Mouse (Mus musculus): ENCODE results near the gene Ryr3. TPM values are rescaled to one million over a fixed set of nuclear protein-coding genes. Genes with fewer than 3 reads are reported as not detected.

Ryr3 gene
- total and polyA plus RNA-seq, 3 experiments: 0.33 TPM; not detected in 2

DNA sequence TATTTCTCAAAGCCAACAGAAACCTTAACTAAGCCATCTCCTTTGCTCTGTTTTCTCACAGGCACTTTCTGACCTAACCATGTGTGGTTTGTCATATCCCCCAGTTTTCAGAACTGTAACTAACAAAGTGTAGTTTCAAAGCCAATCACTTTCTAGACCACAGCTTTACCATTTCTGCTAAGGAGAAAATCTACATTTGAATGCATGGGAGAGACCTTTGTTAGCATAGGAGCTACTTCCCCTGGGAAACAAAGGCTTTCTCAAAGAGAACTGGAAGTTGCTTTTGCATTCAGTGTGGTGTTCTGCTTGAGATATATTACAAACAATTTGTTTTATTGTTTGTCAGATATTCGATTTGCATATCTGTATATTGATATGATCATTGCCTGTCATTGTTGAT lies 285.1 kb downstream of the Ryr3 start:
- no peak overlapping the region for H3K4me3 ChIP-seq (ENCODE audit: low read depth, low read length)
- no peaks in the 10 kb centered on the region for H3K9me3 ChIP-seq (replicated peaks)
- H3K4me1 ChIP-seq (ENCODE audit: insufficient read depth, low read depth, low read length): no peaks in the 10 kb centered on the region
- no peak for DNase-seq (ENCODE audit: low spot score)
- TF ChIP-seq TAL1 (conservative IDR thresholded peaks at IDR 0.05; ENCODE audit: low read depth, low read length) (no peak), GATA1 (IDR thresholded peaks at IDR 0.05; ENCODE audit: borderline replicate concordance, low read length) (no peak), POLR2AphosphoS5 (IDR thresholded peaks at IDR 0.05; ENCODE audit: insufficient replicate concordance, low read depth, low read length) (no peak)
- ATAC-seq (ENCODE audit: extremely low read depth, insufficient number of reproducible peaks, low FRiP score, poor library complexity, severe bottlenecking): no peak
- H3K36me3 ChIP-seq (replicated peaks): no peaks in the 10 kb centered on the region
- no peaks in the 10 kb centered on the region for H3K27me3 ChIP-seq (ENCODE audit: insufficient read depth, low read length)

DNA sequence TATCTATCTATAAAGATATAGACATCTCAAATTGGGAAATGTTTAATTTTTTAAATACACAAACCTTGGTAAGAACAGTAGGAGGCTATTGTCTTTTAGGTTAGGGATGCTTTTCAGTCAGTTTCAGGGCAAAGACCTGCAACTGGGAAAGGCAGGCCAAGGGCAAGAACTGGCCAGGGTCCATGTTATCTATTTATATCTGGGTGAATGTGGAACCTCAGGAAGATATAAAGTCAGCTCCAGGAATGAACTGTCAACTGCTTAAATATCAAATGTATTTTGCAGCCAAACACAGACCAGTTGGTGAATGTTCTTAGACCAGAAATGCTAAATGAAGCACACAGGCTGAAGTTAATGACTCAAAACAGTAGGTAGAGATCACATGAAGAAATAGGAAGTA lies 303.1 kb downstream of the Ryr3 start:
- TF ChIP-seq POLR2AphosphoS5 (IDR thresholded peaks at IDR 0.05; ENCODE audit: insufficient replicate concordance, low read depth, low read length) (no peak), CTCF (IDR thresholded peaks at IDR 0.05; ENCODE audit: low read depth, low read length) (no peak)
- no peaks in the 10 kb centered on the region for H3K9me3 ChIP-seq (replicated peaks)
- DNase-seq (ENCODE audit: low spot score) (no peak), ATAC-seq (ENCODE audit: extremely low read depth, insufficient number of reproducible peaks, low FRiP score, poor library complexity, severe bottlenecking) (no peak)
- no peaks in the 10 kb centered on the region for H3K27me3 ChIP-seq (ENCODE audit: insufficient read depth, low read length)
- no peaks in the 10 kb centered on the region for H3K36me3 ChIP-seq (replicated peaks)
- H3K4me3 ChIP-seq (ENCODE audit: low read depth, low read length): no peak overlapping the region
- no peaks in the 10 kb centered on the region for H3K4me1 ChIP-seq (ENCODE audit: insufficient read depth, low read depth, low read length)

DNA sequence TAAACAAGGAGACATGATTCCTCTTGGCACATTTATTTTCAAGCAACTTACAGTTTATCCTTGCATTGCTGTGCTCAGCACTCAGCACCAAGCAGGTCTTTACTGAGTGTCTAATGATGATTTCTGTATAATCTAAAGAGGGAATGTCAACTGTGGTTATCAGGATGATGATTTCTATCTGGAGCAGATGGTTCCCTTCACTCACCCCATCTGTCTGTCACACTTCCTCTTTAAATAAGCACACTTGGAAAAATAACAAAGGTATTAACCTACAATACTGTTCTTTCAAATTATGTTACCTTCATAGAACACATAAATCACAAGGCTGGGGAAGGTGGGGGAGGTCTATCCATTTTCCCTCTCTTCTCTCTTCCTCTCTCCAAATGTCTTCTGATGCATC lies 304.3 kb downstream of the Ryr3 start:
- Histone ChIP-seq H3K27me3 (ENCODE audit: insufficient read depth, low read length) (no peaks in the 10 kb centered on the region), H3K36me3 (replicated peaks) (no peaks in the 10 kb centered on the region), H3K4me3 (ENCODE audit: low read depth, low read length) (no peak overlapping the region), H3K4me1 (ENCODE audit: insufficient read depth, low read depth, low read length) (no peaks in the 10 kb centered on the region), H3K9me3 (replicated peaks) (no peaks in the 10 kb centered on the region)
- DNase-seq (ENCODE audit: low spot score): no peak
- no peak for ATAC-seq (ENCODE audit: extremely low read depth, insufficient number of reproducible peaks, low FRiP score, poor library complexity, severe bottlenecking)
- TF ChIP-seq GATA1 (IDR thresholded peaks at IDR 0.05; ENCODE audit: borderline replicate concordance, low read length): no peak
- no peak for TF ChIP-seq GATA2 (IDR thresholded peaks at IDR 0.05; ENCODE audit: borderline replicate concordance, low read depth, low read length)
- TF ChIP-seq TAL1 (conservative IDR thresholded peaks at IDR 0.05; ENCODE audit: low read depth, low read length): no peak
- TF ChIP-seq CTCF (IDR thresholded peaks at IDR 0.05; ENCODE audit: low read depth, low read length): no peak
- no peak for TF ChIP-seq POLR2AphosphoS5 (IDR thresholded peaks at IDR 0.05; ENCODE audit: insufficient replicate concordance, low read depth, low read length)

DNA sequence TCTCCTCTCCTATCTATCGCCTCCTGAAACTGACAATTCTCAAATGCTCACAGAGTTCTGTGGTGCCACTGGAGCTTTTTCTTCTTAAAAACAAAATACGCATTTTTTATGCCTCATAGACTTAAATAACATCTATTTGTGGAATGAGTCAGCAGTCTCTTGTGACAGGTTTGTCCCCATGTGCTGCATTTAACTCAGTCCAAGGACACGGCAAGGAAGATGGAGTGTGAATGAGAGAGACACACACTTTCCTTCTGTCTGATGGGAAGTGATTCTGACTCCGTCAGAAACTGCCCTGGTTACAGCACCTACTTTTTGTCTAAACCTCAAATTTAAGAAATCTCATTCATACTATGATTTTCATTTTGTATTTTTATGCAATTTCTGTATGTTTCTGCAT lies 306.3 kb downstream of the Ryr3 start:
- Histone ChIP-seq H3K36me3 (replicated peaks) (no peaks in the 10 kb centered on the region), H3K4me3 (ENCODE audit: low read depth, low read length) (no peak overlapping the region), H3K27me3 (ENCODE audit: insufficient read depth, low read length) (no peaks in the 10 kb centered on the region), H3K4me1 (ENCODE audit: insufficient read depth, low read depth, low read length) (no peaks in the 10 kb centered on the region), H3K9me3 (replicated peaks) (no peaks in the 10 kb centered on the region)
- DNase-seq (ENCODE audit: low spot score) (no peak), ATAC-seq (ENCODE audit: extremely low read depth, insufficient number of reproducible peaks, low FRiP score, poor library complexity, severe bottlenecking) (no peak)
- TF ChIP-seq GATA1 (IDR thresholded peaks at IDR 0.05; ENCODE audit: borderline replicate concordance, low read length): no peak
- TF ChIP-seq TAL1 (conservative IDR thresholded peaks at IDR 0.05; ENCODE audit: low read depth, low read length): no peak
- TF ChIP-seq GATA2 (IDR thresholded peaks at IDR 0.05; ENCODE audit: borderline replicate concordance, low read depth, low read length): no peak
- no peak for TF ChIP-seq CTCF (IDR thresholded peaks at IDR 0.05; ENCODE audit: low read depth, low read length)
- TF ChIP-seq POLR2AphosphoS5 (IDR thresholded peaks at IDR 0.05; ENCODE audit: insufficient replicate concordance, low read depth, low read length): no peak

DNA sequence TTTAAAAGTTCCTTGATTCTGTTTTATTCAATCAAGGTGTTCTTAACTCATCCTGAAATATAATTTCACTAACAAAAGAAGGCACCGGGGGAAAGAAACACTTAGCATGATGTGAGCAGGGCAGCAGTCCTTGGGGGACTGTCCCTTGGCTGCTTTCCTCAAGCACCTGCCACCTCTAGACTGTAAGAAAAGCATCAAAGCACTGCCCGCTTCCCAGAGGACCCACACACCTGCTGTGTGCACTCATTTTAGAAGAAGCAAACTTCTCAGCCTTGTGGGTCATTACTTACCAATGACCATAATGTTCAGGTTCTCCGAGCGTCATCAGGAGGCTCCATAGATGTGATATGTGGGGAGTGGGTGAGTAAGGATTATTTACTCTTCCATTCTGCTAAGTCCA lies 307.8 kb downstream of the Ryr3 start:
- TF ChIP-seq CTCF (IDR thresholded peaks at IDR 0.05; ENCODE audit: low read depth, low read length) (no peak), POLR2AphosphoS5 (IDR thresholded peaks at IDR 0.05; ENCODE audit: insufficient replicate concordance, low read depth, low read length) (no peak), TAL1 (conservative IDR thresholded peaks at IDR 0.05; ENCODE audit: low read depth, low read length) (no peak), GATA2 (IDR thresholded peaks at IDR 0.05; ENCODE audit: borderline replicate concordance, low read depth, low read length) (no peak)
- Histone ChIP-seq H3K36me3 (replicated peaks) (no peaks in the 10 kb centered on the region), H3K4me3 (ENCODE audit: low read depth, low read length) (no peak overlapping the region), H3K27me3 (ENCODE audit: insufficient read depth, low read length) (no peaks in the 10 kb centered on the region), H3K9me3 (replicated peaks) (no peaks in the 10 kb centered on the region), H3K4me1 (ENCODE audit: insufficient read depth, low read depth, low read length) (no peaks in the 10 kb centered on the region)
- ATAC-seq (ENCODE audit: extremely low read depth, insufficient number of reproducible peaks, low FRiP score, poor library complexity, severe bottlenecking) (no peak), DNase-seq (ENCODE audit: low spot score) (no peak)

DNA sequence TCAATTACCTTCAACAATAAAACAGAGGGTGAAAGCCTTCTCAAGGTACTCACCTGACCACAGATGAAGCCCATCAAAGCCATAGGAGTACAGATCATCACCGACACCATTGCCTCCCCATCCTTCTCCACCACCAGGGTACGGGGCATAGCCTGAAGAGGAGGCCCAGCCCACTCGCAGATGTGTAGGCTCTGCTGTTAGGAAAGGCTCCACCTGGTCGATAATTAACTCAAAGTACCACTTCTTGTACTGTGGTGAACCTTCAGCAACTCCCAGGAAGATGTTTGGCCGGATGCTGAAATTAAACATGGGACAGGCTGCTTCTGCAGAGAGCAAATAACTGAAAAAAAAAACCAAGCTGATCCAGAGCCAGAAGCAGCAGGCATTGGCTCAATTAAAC lies 316.1 kb downstream of the Ryr3 start:
- H3K4me1 ChIP-seq (ENCODE audit: insufficient read depth, low read depth, low read length): no peaks in the 10 kb centered on the region
- no peaks in the 10 kb centered on the region for H3K27me3 ChIP-seq (ENCODE audit: insufficient read depth, low read length)
- no peak overlapping the region for H3K4me3 ChIP-seq (ENCODE audit: low read depth, low read length)
- peaks cover 6% of the 10 kb centered on the region; the same call in 1 of the 2 replicates for H3K9me3 ChIP-seq (replicated peaks)
- no peaks in the 10 kb centered on the region for H3K36me3 ChIP-seq (replicated peaks)
- DNase-seq (ENCODE audit: low spot score): no peak
- ATAC-seq (ENCODE audit: extremely low read depth, insufficient number of reproducible peaks, low FRiP score, poor library complexity, severe bottlenecking): no peak
- TF ChIP-seq TAL1 (conservative IDR thresholded peaks at IDR 0.05; ENCODE audit: low read depth, low read length): no peak

DNA sequence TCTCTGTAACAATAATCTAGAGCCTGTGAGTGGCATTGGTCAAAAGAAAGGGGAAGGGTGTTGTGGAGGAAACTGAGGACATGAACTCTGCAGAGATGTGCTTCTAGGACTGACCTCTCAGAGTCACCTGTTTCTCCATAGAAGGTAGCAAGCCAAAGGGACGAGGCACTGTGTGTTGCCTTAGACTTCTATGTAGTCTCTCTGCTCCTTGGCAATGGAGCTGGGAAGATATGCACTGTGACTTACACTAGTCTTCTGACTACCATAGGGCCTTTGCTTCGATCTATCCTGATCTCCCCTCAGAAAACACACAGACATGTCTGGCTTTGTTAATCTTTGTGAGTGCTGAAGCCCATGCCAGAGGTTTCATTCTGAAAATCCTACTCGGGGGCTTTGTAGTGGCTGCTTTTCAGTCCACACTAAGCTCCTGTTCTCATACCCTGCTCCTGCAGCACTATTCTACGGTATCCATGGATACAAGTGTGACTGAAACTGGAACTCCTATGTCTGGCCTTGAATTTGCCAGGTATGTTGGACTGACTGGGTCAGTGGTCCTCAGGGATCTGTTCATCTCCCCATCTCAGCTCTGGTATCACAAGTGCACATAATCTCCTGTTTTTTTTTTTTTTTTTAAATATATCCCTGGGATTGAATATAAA lies 332.3 kb downstream of the Ryr3 start:
- Histone ChIP-seq H3K4me1 (ENCODE audit: insufficient read depth, low read depth, low read length) (no peaks in the 10 kb centered on the region), H3K36me3 (replicated peaks) (no peaks in the 10 kb centered on the region), H3K9me3 (replicated peaks) (no peaks in the 10 kb centered on the region), H3K4me3 (ENCODE audit: low read depth, low read length) (no peak overlapping the region), H3K27me3 (ENCODE audit: insufficient read depth, low read length) (no peaks in the 10 kb centered on the region)
- TF ChIP-seq GATA2 (IDR thresholded peaks at IDR 0.05; ENCODE audit: borderline replicate concordance, low read depth, low read length) (no peak), POLR2AphosphoS5 (IDR thresholded peaks at IDR 0.05; ENCODE audit: insufficient replicate concordance, low read depth, low read length) (no peak), TAL1 (conservative IDR thresholded peaks at IDR 0.05; ENCODE audit: low read depth, low read length) (no peak), GATA1 (IDR thresholded peaks at IDR 0.05; ENCODE audit: borderline replicate concordance, low read length) (no peak), CTCF (IDR thresholded peaks at IDR 0.05; ENCODE audit: low read depth, low read length) (no peak)
- DNase-seq (ENCODE audit: low spot score) (no peak), ATAC-seq (ENCODE audit: extremely low read depth, insufficient number of reproducible peaks, low FRiP score, poor library complexity, severe bottlenecking) (no peak)

Measured in G1E (cell line).